Mouse (Mus musculus) bone marrow, adult 2 months (tissue): ENCODE results near the gene Ggact. TPM values are rescaled to one million over a fixed set of nuclear protein-coding genes. Genes with fewer than 3 reads are reported as not detected.

Source experiments
- H3K27ac ChIP-seq: fragments of 200-500 bp; 2 replicates; pipeline ENCODE4 v1.5.1; 2012; ENCODE audit warnings: low read depth, mild to moderate bottlenecking, control low read depth, inconsistent platforms, low read length; ENCODE audit not compliant: control insufficient read depth, poor library complexity, insufficient read depth
- H3K4me1 ChIP-seq: fragments of 200-500 bp; 2 replicates; pipeline ENCODE4 v1.6.1; 2011; ENCODE audit warnings: low read length; ENCODE audit not compliant: control insufficient read depth, insufficient read depth
- H3K4me3 ChIP-seq: fragments of 200-500 bp; replicated peaks from 2 replicates; pipeline ENCODE3; 2011; ENCODE audit warnings: mild to moderate bottlenecking, low read depth, low read length, control low read depth; ENCODE audit not compliant: control insufficient read depth
- CTCF ChIP-seq: fragments of 200-500 bp; IDR thresholded peaks from 2 replicates; pipeline ENCODE4 v1.5.1; 2011; ENCODE audit warnings: low read length, control low read depth; ENCODE audit not compliant: control insufficient read depth, insufficient read depth
- POLR2A ChIP-seq: fragments of 200-500 bp; IDR thresholded peaks from 2 replicates; pipeline ENCODE4 v1.6.1; 2011; ENCODE audit warnings: low read depth, mild to moderate bottlenecking, control low read depth, low read length, borderline replicate concordance; ENCODE audit not compliant: control insufficient read depth
- WGBS: fragments of 180-500 bp; shearing (Covaris S2); methylation state at CpG from one replicate; pipeline ENCODE4 v1.1.7; 2018; 5-methylcytosine and 5-hydroxymethylcytosine counted together
- polyA plus RNA-seq: library from polyadenylated mRNA; stranded (reverse); fragments of >200 nt; gene quantifications from 2 replicates; pipeline ENCODE4 v1.2.4, GENCODE M21; 2011; ENCODE audit warnings: low replicate concordance; ENCODE audit not compliant: missing spikeins, insufficient read depth, insufficient read length

The Ggact gene
- polyA plus RNA-seq, 1 experiment, result 15.9 TPM

- 88% methylated on average over 4 of the region's 4 CpGs for WGBS
- no peaks in the 10 kb centered on the region for H3K4me1 ChIP-seq
- H3K4me3 ChIP-seq, result no peak overlapping the region
- no peak overlapping the region for H3K27ac ChIP-seq
- no peak for TF ChIP-seq POLR2A
- no peak for TF ChIP-seq CTCF
These were observed 45.8 kb downstream of the Ggact start for GRCm38 (mm10) chr14:122867531-122868285.

GRCm38 (mm10) chr14:122865462-122866129 is 48.0 kb downstream of the Ggact start:
- TF ChIP-seq CTCF (no peak), POLR2A (no peak)
- Histone ChIP-seq H3K27ac (no peak overlapping the region), H3K4me1 (no peaks in the 10 kb centered on the region), H3K4me3 (no peak overlapping the region)
- 56% methylated on average over 4 of the region's 4 CpGs for WGBS

DNA sequence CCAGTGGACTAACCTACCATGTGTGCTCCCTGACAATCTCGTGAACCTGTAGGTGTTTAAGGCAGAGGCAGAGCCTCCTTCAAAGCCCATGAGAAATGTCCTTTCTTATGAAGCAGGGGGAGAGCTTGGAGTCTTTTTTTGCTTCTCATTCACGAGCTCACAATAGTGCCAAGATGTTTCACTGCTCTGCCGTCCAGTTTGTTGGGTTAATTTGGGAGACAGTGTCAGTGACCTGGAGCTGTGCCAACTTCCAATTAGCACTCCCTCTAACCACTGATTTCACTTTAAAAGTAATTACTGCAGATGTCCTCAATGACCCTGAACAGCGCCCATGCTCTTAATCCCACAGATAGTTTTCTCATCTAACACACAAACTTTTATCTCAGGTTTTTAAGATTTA is 50.9 kb downstream of the Ggact start:
- 67% methylated on average over 4 of the region's 4 CpGs for WGBS
- Histone ChIP-seq H3K4me1 (no peaks in the 10 kb centered on the region), H3K27ac (no peak overlapping the region), H3K4me3 (no peak overlapping the region)
- TF ChIP-seq CTCF (no peak), POLR2A (no peak)

GRCm38 (mm10) chr14:122859792-122860191 is 53.8 kb downstream of the Ggact start:
- Histone ChIP-seq H3K27ac (no peak overlapping the region), H3K4me3 (no peak overlapping the region), H3K4me1 (no peaks in the 10 kb centered on the region)
- WGBS, result 75% methylated on average over 1 of the region's 1 CpGs
- TF ChIP-seq CTCF (no peak), POLR2A (no peak)

DNA sequence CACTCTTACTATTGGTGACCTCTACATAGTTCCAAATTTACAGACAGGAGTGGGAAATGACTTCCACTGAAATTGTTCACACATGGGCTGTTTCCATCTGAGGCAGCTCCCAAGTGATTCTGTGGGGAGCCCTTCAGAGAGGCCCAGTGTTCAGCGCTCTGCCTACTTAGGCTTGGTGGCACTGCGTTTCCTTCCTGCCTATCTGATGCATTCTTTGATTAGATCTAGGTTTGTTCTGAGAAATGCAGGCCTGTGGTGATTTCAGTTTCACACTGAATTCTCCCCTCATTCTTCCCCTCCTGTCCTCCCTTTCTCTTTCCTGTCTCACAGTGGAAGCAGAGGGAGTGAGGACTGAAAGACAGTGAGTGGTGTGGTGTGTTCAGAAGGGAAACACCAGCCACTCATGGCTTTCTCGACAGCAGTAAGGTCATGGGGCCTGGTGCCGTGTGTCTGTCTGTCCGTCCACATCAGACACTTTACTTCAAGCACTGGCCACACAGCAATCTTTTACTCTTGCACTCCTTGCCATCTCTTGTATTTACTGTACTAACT is 61.0 kb downstream of the Ggact start:
- TF ChIP-seq CTCF (no peak), POLR2A (no peak)
- H3K4me3 ChIP-seq, result no peak overlapping the region
- WGBS, result 25% methylated on average over 5 of the region's 5 CpGs
- H3K27ac ChIP-seq, result no peak overlapping the region
- no peaks in the 10 kb centered on the region for H3K4me1 ChIP-seq

DNA sequence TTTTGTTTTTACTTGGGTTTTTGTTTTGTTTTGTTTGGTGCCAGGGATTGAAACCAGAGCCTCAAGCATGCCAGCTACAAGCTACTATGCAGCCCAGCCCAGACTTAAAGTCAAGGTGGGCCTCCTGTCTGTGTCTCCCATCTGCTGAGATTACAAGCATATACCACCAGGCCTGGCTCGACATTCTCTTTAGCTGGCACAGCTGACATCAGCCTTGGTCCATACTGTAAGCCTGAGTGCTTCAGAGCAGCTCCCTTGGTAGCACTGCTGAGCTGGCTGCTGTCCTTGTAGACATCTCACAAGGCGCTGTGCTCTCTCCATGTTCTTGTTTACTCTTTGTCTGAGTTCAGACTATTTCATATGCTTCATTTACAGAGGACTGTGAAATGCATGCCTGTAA is 76.5 kb downstream of the Ggact start:
- WGBS, result 67% methylated on average over 2 of the region's 2 CpGs
- no peak overlapping the region for H3K27ac ChIP-seq

DNA sequence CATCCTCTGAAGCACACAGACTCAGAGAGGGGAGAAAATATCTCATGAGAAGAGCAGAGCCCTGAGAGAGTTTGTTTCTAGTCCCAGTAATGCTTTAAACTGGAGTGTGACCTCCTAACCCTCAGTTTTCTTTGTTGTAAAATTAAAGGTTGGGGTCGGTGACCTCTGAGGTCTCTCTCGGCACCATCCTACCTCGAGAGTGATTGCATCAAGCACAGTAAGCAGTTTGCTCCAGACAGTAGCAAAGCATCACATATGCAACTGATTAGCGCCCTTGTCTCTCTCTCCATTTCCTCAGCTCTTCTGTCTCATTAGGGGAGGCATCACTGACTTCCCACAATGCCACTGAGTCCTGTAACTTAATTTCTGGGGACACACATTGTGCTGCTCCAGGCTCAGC is 77.3 kb downstream of the Ggact start:
- TF ChIP-seq CTCF (no peak), POLR2A (no peak)
- WGBS, result 76% methylated on average over 4 of the region's 4 CpGs
- Histone ChIP-seq H3K27ac (no peak overlapping the region), H3K4me3 (no peak overlapping the region), H3K4me1 (no peaks in the 10 kb centered on the region)

More for the DNA sequence above, 76.5 kb downstream of the Ggact start:
- no peak overlapping the region for H3K4me3 ChIP-seq
- TF ChIP-seq POLR2A (no peak), CTCF (no peak)
- H3K4me1 ChIP-seq, result no peaks in the 10 kb centered on the region

GRCm38 (mm10) chr14:122835487-122836190 is 77.9 kb downstream of the Ggact start:
- H3K4me1 ChIP-seq, result no peaks in the 10 kb centered on the region
- WGBS, result 82% methylated on average over 7 of the region's 7 CpGs
- TF ChIP-seq POLR2A, result no peak
- no peak for TF ChIP-seq CTCF
- H3K4me3 ChIP-seq, result no peak overlapping the region
- H3K27ac ChIP-seq, result no peak overlapping the region
